Mouse (Mus musculus) stomach, embryonic 16.5 days (tissue): ENCODE data around the gene Bex4. TPM values are rescaled to one million over a fixed set of nuclear protein-coding genes. Genes with fewer than 3 reads are reported as not detected.
A peak's percentile ranks its signal among the peaks of the same experiment; 100 is the strongest.
"Not testable (repeated sequence)": the region's sequence is repeated elsewhere in the genome, so short reads cannot be mapped to it uniquely, and the experiment has no call there.

ENCODE experiments used
- ATAC-seq: fragments of 200-750 bp; cut with Nextera tagmentation; 2 replicates; pipeline ENCODE4 v1.8.0; 2017; ENCODE audit warnings: moderate number of reproducible peaks, moderate TSS enrichment; ENCODE audit not compliant: insufficient read depth, low FRiP score
- H3K27ac ChIP-seq: fragments of 300-500 bp; sonication (generic); 2 replicates; pipeline ENCODE4 v1.5.1; 2014; ENCODE audit warnings: low read length
- H3K27me3 ChIP-seq: fragments of 300-500 bp; sonication (generic); 2 replicates; pipeline ENCODE4 v1.6.1; 2014; ENCODE audit warnings: low read length, control low read depth, mixed read lengths; ENCODE audit not compliant: control insufficient read depth, insufficient read depth
- H3K36me3 ChIP-seq: fragments of 300-500 bp; sonication (generic); 2 replicates; pipeline ENCODE4 v1.6.1; 2014; ENCODE audit warnings: low read length; ENCODE audit not compliant: control insufficient read depth, insufficient read depth
- H3K4me1 ChIP-seq: fragments of 300-500 bp; sonication (generic); 2 replicates; pipeline ENCODE4 v1.6.1; 2014; ENCODE audit warnings: low read length, control low read depth, mixed read lengths; ENCODE audit not compliant: control insufficient read depth, insufficient read depth
- H3K4me2 ChIP-seq: fragments of 300-500 bp; sonication (generic); 2 replicates; pipeline ENCODE4 v1.6.1; 2014; ENCODE audit warnings: low read depth, low read length, mixed read lengths
- H3K4me3 ChIP-seq: fragments of 300-500 bp; sonication (generic); replicated peaks from 2 replicates; pipeline ENCODE4 v1.5.1; 2014; ENCODE audit warnings: mild to moderate bottlenecking, low read length
- H3K9ac ChIP-seq: fragments of 300-500 bp; sonication (generic); 2 replicates; pipeline ENCODE4 v1.6.1; 2014; ENCODE audit warnings: low read length
- H3K9me3 ChIP-seq: fragments of 300-500 bp; sonication (generic); replicated peaks from 2 replicates; pipeline ENCODE4 v1.6.1; 2016; ENCODE audit warnings: low read length, control low read depth; ENCODE audit not compliant: control insufficient read depth
- WGBS: fragments of 180-500 bp; shearing (Covaris S2); extraction: QIAGEN DNeasy Blood & Tissue Kit; methylation state at CpG from one replicate; pipeline ENCODE4 v1.1.7; 2014; 5-methylcytosine and 5-hydroxymethylcytosine counted together
- polyA plus RNA-seq: library from polyadenylated mRNA; unstranded; fragments of >200 nt; fragmentation: Nextera tagmentation; extraction: Ambion mirVana; gene quantifications from 2 replicates; pipeline ENCODE4 v1.2.1, GENCODE M21; 2015

Bex4 gene
- 76.9 and 103 TPM in 2 replicates for polyA plus RNA-seq

DNA sequence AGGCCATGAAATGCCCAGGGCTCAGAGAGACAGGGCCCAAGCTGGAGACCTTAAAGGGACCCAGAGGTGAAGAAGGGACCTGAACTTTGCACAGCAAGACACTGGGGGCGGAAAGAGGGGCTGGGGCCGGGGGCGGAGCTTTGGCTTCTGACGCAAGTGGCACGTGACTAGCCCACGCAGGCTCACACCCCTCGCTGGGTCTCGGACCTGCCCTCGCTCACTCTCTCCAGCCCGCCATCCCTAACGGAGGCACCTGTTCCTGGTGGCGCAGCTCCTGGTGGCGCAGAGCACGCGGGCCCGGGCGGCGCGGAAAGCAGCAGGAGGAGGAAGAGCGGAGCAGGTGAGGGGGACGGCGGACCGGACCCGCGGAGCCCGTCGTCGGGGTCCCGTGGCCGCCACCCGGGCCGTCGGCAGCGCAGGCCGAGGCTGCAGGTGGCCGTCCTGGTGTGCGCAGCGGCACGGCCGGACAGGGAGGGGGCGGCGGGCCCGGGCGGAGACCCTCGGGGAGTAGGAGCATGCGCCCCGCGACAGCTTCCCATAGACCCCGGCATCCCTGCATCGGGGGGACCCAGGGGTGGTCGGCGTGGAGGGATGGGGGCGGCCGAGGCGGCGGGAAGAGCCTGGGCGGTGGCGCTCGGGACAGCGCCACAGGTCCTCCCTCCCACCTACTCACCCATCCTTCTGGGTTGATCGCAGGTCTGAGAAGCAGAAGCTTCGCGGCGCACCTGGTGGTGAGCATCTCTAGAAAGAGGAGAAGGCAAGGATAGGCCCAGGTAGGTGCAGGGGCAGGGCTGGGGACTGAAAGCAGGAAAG, at the start of gene Bex4:
Bex4 (plus strand) TSS at position 170 of the 813 bp plus-strand sequence.
- H3K36me3 ChIP-seq, H3K27ac ChIP-seq, H3K9me3 ChIP-seq, H3K27me3 ChIP-seq, H3K9ac ChIP-seq, H3K4me1 ChIP-seq: not testable (repeated sequence)
- ATAC-seq = peak; percentile 81
- peak within 1 kb of the TSS; percentile 33 for H3K4me3 ChIP-seq
- 5% methylated on average over 11 of the region's 64 CpGs for WGBS
- H3K4me2 ChIP-seq = peak within 1 kb of the TSS; percentile 40

DNA sequence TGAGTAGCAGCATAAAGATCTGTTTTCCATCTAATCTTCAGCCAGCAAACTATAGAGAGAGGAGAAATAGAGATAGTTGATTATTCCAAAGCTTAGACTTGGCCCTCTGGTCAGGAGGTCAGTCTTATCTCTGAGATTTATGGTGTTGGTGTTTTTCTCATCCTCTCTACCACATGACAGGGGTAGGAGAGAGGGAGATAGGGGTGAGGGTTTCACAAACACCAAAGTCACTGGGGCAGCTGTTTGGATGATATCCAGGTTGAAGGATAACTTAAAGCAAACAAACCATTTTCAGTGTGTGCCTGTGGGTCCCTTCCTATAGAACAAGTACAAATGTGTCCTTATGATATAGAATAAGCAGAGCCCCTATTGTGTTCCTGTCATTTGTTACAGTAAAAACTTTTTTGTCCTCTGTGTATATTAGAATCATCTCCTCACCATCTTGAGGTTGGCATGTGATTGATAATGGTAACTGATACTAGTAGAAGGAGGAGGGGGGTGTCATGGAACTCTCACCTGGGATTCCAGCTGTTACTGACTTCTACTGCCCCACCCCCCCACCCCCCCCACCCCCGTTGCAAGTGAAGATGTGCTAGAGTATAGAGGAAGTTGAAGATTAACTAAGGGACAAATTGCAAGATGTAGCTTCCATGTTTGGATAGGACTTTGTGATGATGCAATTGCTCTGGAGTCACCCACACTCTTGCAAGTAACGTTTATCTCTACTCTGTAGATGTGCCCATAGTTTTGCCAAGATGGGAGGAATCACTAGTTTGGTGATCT, 46.1 kb upstream of the Bex4 start:
- Histone ChIP-seq H3K27ac (no peak overlapping the region), H3K9me3 (no peaks in the 10 kb centered on the region)
- WGBS = 17% methylated on average over 2 of the region's 2 CpGs

DNA sequence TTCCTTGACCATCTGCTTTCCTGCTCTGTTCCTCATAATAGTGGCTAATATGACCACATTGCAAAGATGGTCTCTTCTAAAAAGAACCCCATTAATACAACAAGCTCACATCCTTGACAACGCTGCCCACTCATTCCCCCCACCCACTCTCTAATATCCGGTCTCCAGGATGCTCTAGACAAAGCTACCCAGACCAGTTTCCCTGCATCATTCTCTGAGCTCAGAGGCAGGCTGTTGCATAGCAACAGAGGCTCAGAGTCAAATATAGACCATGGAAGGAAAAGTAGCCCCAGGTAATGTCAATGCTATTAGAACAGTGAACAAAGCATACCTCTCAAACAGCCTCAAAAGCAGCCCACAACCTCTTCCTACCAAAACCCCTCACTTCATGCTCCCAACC, 44.4 kb upstream of the Bex4 start:
- H3K9ac ChIP-seq = no peak overlapping the region
- no peak overlapping the region for H3K4me3 ChIP-seq
- no peak for ATAC-seq
- no peaks in the 10 kb centered on the region for H3K36me3 ChIP-seq
- no peaks in the 10 kb centered on the region for H3K4me1 ChIP-seq
- WGBS = 27% methylated on average over 2 of the region's 2 CpGs
- H3K27ac ChIP-seq = no peak overlapping the region
- H3K27me3 ChIP-seq = no peaks in the 10 kb centered on the region
- no peak overlapping the region for H3K4me2 ChIP-seq
- no peaks in the 10 kb centered on the region for H3K9me3 ChIP-seq

More for the DNA sequence above, 46.1 kb upstream of the Bex4 start:
- H3K36me3 ChIP-seq = no peaks in the 10 kb centered on the region
- H3K4me3 ChIP-seq = no peak overlapping the region
- H3K4me2 ChIP-seq = no peak overlapping the region
- no peaks in the 10 kb centered on the region for H3K4me1 ChIP-seq
- no peaks in the 10 kb centered on the region for H3K27me3 ChIP-seq
- no peak for ATAC-seq
- H3K9ac ChIP-seq = no peak overlapping the region

DNA sequence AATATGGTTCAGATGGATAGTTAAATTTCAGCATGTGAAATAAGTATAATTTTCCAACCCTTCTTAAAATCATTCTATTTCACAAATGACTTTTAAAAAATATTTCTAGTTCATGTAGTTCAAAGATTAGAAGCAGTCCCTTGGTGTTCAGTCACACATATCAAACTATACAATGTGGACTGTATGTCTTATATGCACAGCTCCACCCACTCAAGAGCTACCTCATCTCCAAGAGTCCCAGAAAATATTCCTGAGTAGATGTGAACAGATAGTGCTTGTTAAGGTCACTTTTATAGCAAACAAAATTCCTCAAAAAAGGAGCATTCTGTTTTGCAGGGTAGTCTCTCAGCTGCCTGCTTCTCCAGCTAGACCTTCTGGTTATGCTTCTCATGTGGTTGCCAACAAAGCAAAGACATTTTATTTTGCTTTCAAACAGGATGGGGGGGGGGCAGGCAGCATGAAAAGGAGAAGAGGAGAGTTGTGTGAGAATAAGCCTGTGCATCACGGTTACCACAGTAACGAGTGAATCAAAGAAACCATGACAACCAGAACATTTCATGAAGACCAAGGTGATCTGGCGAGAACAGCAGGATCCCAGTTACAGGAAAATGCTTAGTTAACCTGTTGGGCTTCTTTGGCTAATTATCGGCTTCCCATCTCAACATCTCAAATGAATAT, 34.6 kb upstream of the Bex4 start:
- H3K36me3 ChIP-seq = no peaks in the 10 kb centered on the region
- H3K9me3 ChIP-seq = no peaks in the 10 kb centered on the region
- H3K4me2 ChIP-seq = no peak overlapping the region
- no peak overlapping the region for H3K4me3 ChIP-seq
- no peaks in the 10 kb centered on the region for H3K4me1 ChIP-seq
- H3K9ac ChIP-seq = no peak overlapping the region
- 66% methylated on average over 4 of the region's 4 CpGs for WGBS
- H3K27me3 ChIP-seq = 0 out of 2 replicates have a peak, but pooled peaks cover 2% of the 10 kb centered on the region
- ATAC-seq = no peak
- H3K27ac ChIP-seq = no peak overlapping the region

DNA sequence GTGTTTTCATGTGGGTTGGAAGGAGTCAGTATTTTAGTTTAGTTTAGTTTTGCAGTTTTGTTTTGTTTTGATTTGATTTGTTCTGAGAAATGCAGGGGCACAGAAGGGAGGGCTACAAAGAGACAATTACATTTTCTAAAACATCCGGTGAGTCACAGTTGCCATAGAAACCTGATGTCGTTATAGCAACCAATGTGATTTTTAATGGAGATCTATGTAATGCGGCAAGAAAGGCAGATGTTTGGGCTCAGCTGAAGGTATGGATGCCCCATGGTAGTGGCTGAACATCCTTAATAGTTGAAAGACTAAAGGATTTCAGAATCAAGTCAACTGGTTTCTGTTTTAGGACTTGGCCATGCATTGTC, 34.1 kb upstream of the Bex4 start:
- H3K27ac ChIP-seq = no peak overlapping the region
- no peak overlapping the region for H3K9ac ChIP-seq
- no peak overlapping the region for H3K4me3 ChIP-seq
- 61% methylated on average over 3 of the region's 3 CpGs for WGBS
- ATAC-seq = no peak
- H3K36me3 ChIP-seq = no peaks in the 10 kb centered on the region
- no peaks in the 10 kb centered on the region for H3K9me3 ChIP-seq
- H3K4me1 ChIP-seq = no peaks in the 10 kb centered on the region
- no peak overlapping the region for H3K4me2 ChIP-seq
- 0 out of 2 replicates have a peak, but pooled peaks cover 2% of the 10 kb centered on the region for H3K27me3 ChIP-seq

DNA sequence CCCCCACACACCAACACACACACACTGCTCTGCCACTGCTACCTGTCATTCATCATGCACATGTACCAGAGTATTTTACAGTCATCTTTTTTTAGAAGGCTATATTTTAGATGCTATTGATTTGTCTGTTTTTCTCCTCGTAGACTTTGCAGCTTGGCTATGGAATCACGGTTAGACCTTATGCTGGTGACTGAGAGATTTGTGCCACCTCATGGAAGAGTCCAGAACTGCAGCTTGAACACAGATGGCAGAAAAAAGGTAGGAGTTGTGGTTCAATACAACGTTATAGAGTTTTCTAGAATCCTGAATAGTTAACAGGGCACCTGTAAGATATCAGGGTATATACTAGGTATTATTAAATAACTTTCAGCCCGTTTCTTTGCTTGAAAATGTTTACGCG, 30.9 kb upstream of the Bex4 start:
- 39% methylated on average over 6 of the region's 6 CpGs for WGBS
- no peaks in the 10 kb centered on the region for H3K36me3 ChIP-seq
- H3K4me3 ChIP-seq = no peak overlapping the region
- no peak overlapping the region for H3K9ac ChIP-seq
- no peak overlapping the region for H3K4me2 ChIP-seq
- peaks cover 2% of the 10 kb centered on the region; the same call in 1 of the 2 replicates for H3K27me3 ChIP-seq
- no peaks in the 10 kb centered on the region for H3K4me1 ChIP-seq
- no peak for ATAC-seq
- H3K27ac ChIP-seq = no peak overlapping the region
- no peaks in the 10 kb centered on the region for H3K9me3 ChIP-seq

DNA sequence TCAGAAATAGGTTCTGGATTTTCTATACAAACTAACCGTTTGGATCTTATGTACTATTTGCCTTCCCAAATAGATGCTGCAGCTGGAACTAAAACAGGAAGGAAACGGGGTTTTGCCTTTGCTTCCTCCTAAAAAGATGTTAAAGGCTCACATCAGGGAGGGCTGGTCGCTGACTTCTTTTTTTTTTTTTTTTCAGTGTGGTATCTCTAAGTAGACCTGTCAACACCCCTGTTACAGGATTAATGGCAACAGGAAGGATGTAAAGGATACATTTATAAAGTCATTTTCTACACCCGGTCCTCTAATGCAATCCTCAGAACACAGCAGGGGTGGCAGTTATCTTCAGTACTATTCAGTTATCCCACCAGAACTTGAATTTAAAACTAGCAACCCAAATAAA, 23.8 kb upstream of the Bex4 start:
- Histone ChIP-seq H3K4me3 (peak overlapping the region; percentile 40; the same call in 1 of the 2 replicates), H3K27me3 (no peaks in the 10 kb centered on the region; the same call in 1 of the 2 replicates), H3K9me3 (no peaks in the 10 kb centered on the region), H3K9ac (no peak overlapping the region), H3K4me2 (peak overlapping the region; percentile 48; the same call in 1 of the 2 replicates), H3K4me1 (no peaks in the 10 kb centered on the region), H3K36me3 (no peaks in the 10 kb centered on the region), H3K27ac (no peak overlapping the region)
- 30% methylated on average over 4 of the region's 4 CpGs for WGBS
- ATAC-seq = no peak

DNA sequence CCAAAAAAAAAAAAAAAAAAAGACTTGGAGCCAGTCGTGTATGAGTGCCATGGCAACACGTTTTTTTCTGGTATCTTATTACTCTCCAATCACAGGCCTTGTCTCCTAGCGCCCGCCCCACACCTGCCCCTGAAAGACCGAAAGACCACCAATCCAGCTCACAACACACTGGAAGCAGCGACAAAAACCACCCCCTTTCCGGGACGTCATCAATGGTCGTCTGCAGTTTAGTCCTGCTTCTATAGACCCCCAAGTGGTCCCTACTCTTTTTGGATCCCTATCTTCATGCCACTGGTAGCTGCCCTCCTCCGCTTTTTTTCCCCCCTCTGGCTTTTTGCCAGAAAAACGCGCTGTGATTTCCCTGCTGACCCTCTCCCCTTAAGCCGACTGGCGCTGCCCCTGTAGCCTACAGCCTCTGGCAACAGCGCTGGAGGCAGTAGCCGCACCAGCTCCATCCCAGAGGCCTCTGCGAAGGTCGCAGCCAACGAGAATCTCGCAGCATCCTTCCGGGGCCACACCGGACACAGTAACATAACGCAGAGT, 23.3 kb upstream of the Bex4 start:
- 14% methylated on average over 23 of the region's 23 CpGs for whole genome bisulfite sequencing
- H3K4me1 ChIP-seq = no peaks in the 10 kb centered on the region
- peak; percentile 93 for ATAC-seq
- H3K9ac ChIP-seq = peak overlapping the region; percentile 45; the same call in 1 of the 2 replicates
- H3K4me3 ChIP-seq = peak overlapping the region; percentile 40
- no peaks in the 10 kb centered on the region for H3K9me3 ChIP-seq
- H3K27me3 ChIP-seq = no peaks in the 10 kb centered on the region; the same call in 1 of the 2 replicates
- H3K4me2 ChIP-seq = peak overlapping the region; percentile 48
- no peaks in the 10 kb centered on the region for H3K36me3 ChIP-seq
- no peak overlapping the region for H3K27ac ChIP-seq
